ENCODE assay signal across 10 mouse cellular contexts in the genomic region with DNA sequence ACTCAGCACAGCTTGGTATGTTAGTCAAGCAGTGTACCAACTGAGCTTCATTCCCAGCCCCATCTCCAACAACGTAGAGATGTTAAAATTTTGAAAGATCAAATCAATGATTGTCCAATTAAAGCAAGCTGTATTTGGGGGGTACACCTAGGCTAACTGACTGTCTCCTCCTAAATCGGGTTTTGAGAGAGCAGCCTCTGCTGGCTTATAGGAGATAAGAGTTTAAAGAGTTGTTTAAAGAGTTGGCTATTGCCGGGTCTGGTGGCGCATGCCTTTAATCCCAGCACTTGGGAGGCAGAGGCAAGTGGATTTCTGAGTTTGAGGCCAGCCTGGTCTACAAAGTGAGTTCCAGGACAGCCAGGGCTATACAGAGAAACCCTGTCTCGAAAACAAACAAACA. TPM values are rescaled to one million over a fixed set of nuclear protein-coding genes. Genes with fewer than 3 reads are reported as not detected.
DNase-seq lines count a peak whose midpoint lies in the region; ATAC-seq and TF ChIP-seq lines count a peak whose summit lies in the region.
"Not testable (repeated sequence)": the region's sequence is repeated elsewhere in the genome, so short reads cannot be mapped to it uniquely, and the experiment has no call there.
"Had no signal": no experiment of that assay in that cellular context is flagged by ENCODE, and none has a peak within 500 bp of the region (broad histone marks: within the 10 kb centered on the region; RNA-seq: fewer than 3 reads in every experiment).

No protein-coding gene starts in this region.

- H3K4me1 ChIP-seq in embryonic facial prominence, embryonic 10.5 days: peaks cover 20% of the 10 kb centered on the region
- not testable (repeated sequence) for H3K4me1 ChIP-seq in forebrain, postnatal 0 days (ENCODE audit: insufficient read depth); kidney, embryonic 14.5 days (ENCODE audit: control insufficient read depth, insufficient read depth, low read length)
- H3K4me1 ChIP-seq in hindbrain, embryonic 10.5 days (replicated peaks): peaks cover 22% of the 10 kb centered on the region
- H3K4me1 ChIP-seq in liver, embryonic 11.5 days (replicated peaks; ENCODE audit: control insufficient read depth, insufficient read depth, low read length): peaks cover 23% of the 10 kb centered on the region
- peaks cover 59% of the 10 kb centered on the region for H3K4me1 ChIP-seq in megakaryocyte, embryonic 14.5 days
- H3K4me1 ChIP-seq in neural tube, embryonic 14.5 days (ENCODE audit: control insufficient read depth, insufficient read depth, low read length): peaks cover 18% of the 10 kb centered on the region

- H3K4me3 ChIP-seq in embryonic facial prominence, embryonic 10.5 days: peak overlapping the region; percentile 92
- peak overlapping the region; percentile 82; the same call in 1 of the 2 replicates for H3K4me3 ChIP-seq in forebrain, postnatal 0 days (ENCODE audit: low read depth, low read length)
- H3K4me3 ChIP-seq in hindbrain, embryonic 10.5 days: peak overlapping the region; percentile 99
- not testable (repeated sequence) for H3K4me3 ChIP-seq in kidney, embryonic 14.5 days (ENCODE audit: low read length); neural tube, embryonic 14.5 days (ENCODE audit: low read depth, low read length)
- H3K4me3 ChIP-seq in liver, embryonic 11.5 days (ENCODE audit: low read depth, low read length): peak overlapping the region; percentile 94
- H3K4me3 ChIP-seq in megakaryocyte, embryonic 14.5 days (replicated peaks): peak overlapping the region; percentile 99

- not testable (repeated sequence) for DNase-seq in embryonic facial prominence, embryonic 10.5 days (ENCODE audit: low spot score); forebrain, postnatal 0 days; hindbrain, embryonic 10.5 days (ENCODE audit: low spot score); liver, embryonic 11.5 days (ENCODE audit: low spot score)

- not testable (repeated sequence) for TF ChIP-seq CTCF in forebrain, postnatal 0 days (IDR thresholded peaks at IDR 0.05; ENCODE audit: low read depth)

- not testable (repeated sequence) for H3K36me3 ChIP-seq in embryonic facial prominence, embryonic 10.5 days (replicated peaks); forebrain, postnatal 0 days (ENCODE audit: insufficient read depth); hindbrain, embryonic 10.5 days; kidney, embryonic 14.5 days (ENCODE audit: control insufficient read depth, insufficient read depth, low read length); liver, embryonic 11.5 days (ENCODE audit: control insufficient read depth, insufficient read depth, low read length); neural tube, embryonic 14.5 days (ENCODE audit: control insufficient read depth, insufficient read depth, low read length)
- H3K36me3 ChIP-seq in megakaryocyte, embryonic 14.5 days (replicated peaks; ENCODE audit: low read length): peaks cover 26% of the 10 kb centered on the region

- not testable (repeated sequence) for H3K27me3 ChIP-seq in embryonic facial prominence, embryonic 10.5 days (replicated peaks; ENCODE audit: low read depth, poor library complexity, severe bottlenecking); forebrain, postnatal 0 days (ENCODE audit: insufficient read depth, low read length); hindbrain, embryonic 10.5 days (ENCODE audit: insufficient read depth, poor library complexity, severe bottlenecking); kidney, embryonic 14.5 days (ENCODE audit: control insufficient read depth, insufficient read depth, low read length); liver, embryonic 11.5 days (replicated peaks; ENCODE audit: control insufficient read depth, insufficient read depth, low read length); megakaryocyte, embryonic 14.5 days (replicated peaks); neural tube, embryonic 14.5 days (ENCODE audit: control insufficient read depth, insufficient read depth, low read length)

- not testable (repeated sequence) for ATAC-seq in forebrain, postnatal 0 days; kidney, embryonic 14.5 days (ENCODE audit: low FRiP score, low TSS enrichment); liver, embryonic 11.5 days (replicated peaks; ENCODE audit: low FRiP score); neural tube, embryonic 14.5 days (ENCODE audit: low read depth)

- 77% methylated on average over 5 of the region's 5 CpGs for WGBS in embryonic facial prominence, embryonic 10.5 days
- WGBS in forebrain, postnatal 0 days: 75% methylated on average over 5 of the region's 5 CpGs
- 77% methylated on average over 5 of the region's 5 CpGs for WGBS in hindbrain, embryonic 10.5 days
- 85% methylated on average over 5 of the region's 5 CpGs for WGBS in kidney, embryonic 14.5 days
- WGBS in liver, embryonic 11.5 days: 61% methylated on average over 5 of the region's 5 CpGs
- 79% methylated on average over 5 of the region's 5 CpGs for WGBS in neural tube, embryonic 14.5 days

- H3K27ac ChIP-seq in embryonic facial prominence, embryonic 10.5 days (replicated peaks); forebrain, postnatal 0 days (ENCODE audit: low read depth, low read length); kidney, embryonic 14.5 days (ENCODE audit: low read depth, low read length); liver, embryonic 11.5 days (ENCODE audit: low read depth, low read length); neural tube, embryonic 14.5 days (ENCODE audit: low read depth, low read length): not testable (repeated sequence)
- peak overlapping the region; percentile 93; the same call in 1 of the 2 replicates for H3K27ac ChIP-seq in hindbrain, embryonic 10.5 days

- H3K4me2 ChIP-seq in forebrain, postnatal 0 days (ENCODE audit: low read depth): peak overlapping the region; percentile 74; the same call in 1 of the 2 replicates
- H3K4me2 ChIP-seq in kidney, embryonic 14.5 days (replicated peaks; ENCODE audit: low read depth, low read length): peak overlapping the region; percentile 75
- H3K4me2 ChIP-seq in liver, embryonic 11.5 days: peak overlapping the region; percentile 63
- peak overlapping the region; percentile 57 for H3K4me2 ChIP-seq in neural tube, embryonic 14.5 days (ENCODE audit: low read depth, low read length)

- H3K9ac ChIP-seq in forebrain, postnatal 0 days; kidney, embryonic 14.5 days (ENCODE audit: low read depth, low read length); liver, embryonic 11.5 days (ENCODE audit: low read depth, low read length); neural tube, embryonic 14.5 days (replicated peaks; ENCODE audit: low read depth, low read length): not testable (repeated sequence)

- H3K9me3 ChIP-seq in embryonic facial prominence, embryonic 10.5 days; forebrain, postnatal 0 days (ENCODE audit: low read length); hindbrain, embryonic 10.5 days; kidney, embryonic 14.5 days (ENCODE audit: control insufficient read depth, low read length); liver, embryonic 11.5 days (ENCODE audit: control insufficient read depth, low read length); megakaryocyte, embryonic 14.5 days; neural tube, embryonic 14.5 days (ENCODE audit: control insufficient read depth, low read length): not testable (repeated sequence)

RNA-seq across cellular contexts. Expression of gene Bfar, which starts 0.8 kb away (rescaled TPM):
- polyA plus RNA-seq in embryonic facial prominence, embryonic 10.5 days (2016; fragmentation: Nextera tagmentation; extraction: Ambion mirVana): 34.5 and 37.2 TPM in 2 replicates
- total RNA-seq in forebrain, postnatal 0 days (2014; rRNA removed): 39.8 and 41.2 TPM in 2 replicates
- 25.1 and 33.0 TPM in 2 replicates for polyA plus RNA-seq in forebrain, postnatal 0 days (2015; fragmentation: Nextera tagmentation; extraction: Ambion mirVana)
- polyA plus RNA-seq in hindbrain, embryonic 10.5 days (2016; fragmentation: Nextera tagmentation; extraction: Ambion mirVana): 34.1 and 38.0 TPM in 2 replicates
- polyA plus RNA-seq in kidney, embryonic 14.5 days (2014; fragmentation: Nextera tagmentation; extraction: Ambion mirVana): 50.3 and 51.1 TPM in 2 replicates
- 28.6 and 28.8 TPM in 2 replicates for polyA plus RNA-seq in liver, embryonic 11.5 days (2014; fragmentation: Nextera tagmentation; extraction: Ambion mirVana)
- 2.6 TPM in 1 of 2 replicates, not detected in the other for polyA plus RNA-seq in megakaryocyte, embryonic 14.5 days (2012; ENCODE audit: insufficient read depth, low replicate concordance)
- polyA plus RNA-seq in neural tube, embryonic 14.5 days (2014; fragmentation: Nextera tagmentation; extraction: Ambion mirVana): 52.6 and 57.6 TPM in 2 replicates

RNA-seq across cellular contexts. Expression of gene 3110001I22Rik, which starts 0.8 kb away (rescaled TPM):
- 7.5 and 9.7 TPM in 2 replicates for polyA plus RNA-seq in embryonic facial prominence, embryonic 10.5 days (2016; fragmentation: Nextera tagmentation; extraction: Ambion mirVana)
- total RNA-seq in forebrain, postnatal 0 days (2014; rRNA removed): 5.6 and 7.7 TPM in 2 replicates
- 3.5 and 3.6 TPM in 2 replicates for polyA plus RNA-seq in forebrain, postnatal 0 days (2015; fragmentation: Nextera tagmentation; extraction: Ambion mirVana)
- 8.7 and 10.0 TPM in 2 replicates for polyA plus RNA-seq in hindbrain, embryonic 10.5 days (2016; fragmentation: Nextera tagmentation; extraction: Ambion mirVana)
- 6.9 and 7.3 TPM in 2 replicates for polyA plus RNA-seq in kidney, embryonic 14.5 days (2014; fragmentation: Nextera tagmentation; extraction: Ambion mirVana)
- 4.9 and 5.2 TPM in 2 replicates for polyA plus RNA-seq in liver, embryonic 11.5 days (2014; fragmentation: Nextera tagmentation; extraction: Ambion mirVana)
- 0.26 TPM in 1 of 2 replicates, not detected in the other for polyA plus RNA-seq in megakaryocyte, embryonic 14.5 days (2012; ENCODE audit: insufficient read depth, low replicate concordance)
- 7.7 and 8.3 TPM in 2 replicates for polyA plus RNA-seq in neural tube, embryonic 14.5 days (2014; fragmentation: Nextera tagmentation; extraction: Ambion mirVana)

RNA-seq across cellular contexts. Expression of gene Parn, which starts 2.9 kb away (rescaled TPM):
- 45.3 and 47.0 TPM in 2 replicates for polyA plus RNA-seq in embryonic facial prominence, embryonic 10.5 days (2016; fragmentation: Nextera tagmentation; extraction: Ambion mirVana)
- total RNA-seq in forebrain, postnatal 0 days (2014; rRNA removed): 17.2 and 20.9 TPM in 2 replicates
- 34.9 and 38.1 TPM in 2 replicates for polyA plus RNA-seq in forebrain, postnatal 0 days (2015; fragmentation: Nextera tagmentation; extraction: Ambion mirVana)
- polyA plus RNA-seq in hindbrain, embryonic 10.5 days (2016; fragmentation: Nextera tagmentation; extraction: Ambion mirVana): 41.2 and 48.3 TPM in 2 replicates
- 25.6 and 42.1 TPM in 2 replicates for polyA plus RNA-seq in kidney, embryonic 14.5 days (2014; fragmentation: Nextera tagmentation; extraction: Ambion mirVana)
- polyA plus RNA-seq in liver, embryonic 11.5 days (2014; fragmentation: Nextera tagmentation; extraction: Ambion mirVana): 43.9 and 51.2 TPM in 2 replicates
- 16.3 and 21.5 TPM in 2 replicates for polyA plus RNA-seq in megakaryocyte, embryonic 14.5 days (2012; ENCODE audit: insufficient read depth, low replicate concordance)
- 29.1 and 35.1 TPM in 2 replicates for polyA plus RNA-seq in neural tube, embryonic 14.5 days (2014; fragmentation: Nextera tagmentation; extraction: Ambion mirVana)

RNA-seq across cellular contexts. Expression of gene Pla2g10, which starts 59.9 kb away (rescaled TPM):
- 0.31 TPM in 1 of 2 replicates, not detected in the other for polyA plus RNA-seq in embryonic facial prominence, embryonic 10.5 days (2016; fragmentation: Nextera tagmentation; extraction: Ambion mirVana)
- total RNA-seq in forebrain, postnatal 0 days (2014; rRNA removed): not detected in 2 replicates
- 0.15 and 0.16 TPM in 2 replicates for polyA plus RNA-seq in forebrain, postnatal 0 days (2015; fragmentation: Nextera tagmentation; extraction: Ambion mirVana)
- polyA plus RNA-seq in hindbrain, embryonic 10.5 days (2016; fragmentation: Nextera tagmentation; extraction: Ambion mirVana): 0.27 and 0.51 TPM in 2 replicates
- 0.13 TPM in 1 of 2 replicates, not detected in the other for polyA plus RNA-seq in kidney, embryonic 14.5 days (2014; fragmentation: Nextera tagmentation; extraction: Ambion mirVana)
- 0.48 and 1.2 TPM in 2 replicates for polyA plus RNA-seq in liver, embryonic 11.5 days (2014; fragmentation: Nextera tagmentation; extraction: Ambion mirVana)
- 2.0 and 3.1 TPM in 2 replicates for polyA plus RNA-seq in megakaryocyte, embryonic 14.5 days (2012; ENCODE audit: insufficient read depth, low replicate concordance)
- 0.55 and 0.71 TPM in 2 replicates for polyA plus RNA-seq in neural tube, embryonic 14.5 days (2014; fragmentation: Nextera tagmentation; extraction: Ambion mirVana)
- total RNA-seq: adrenal gland, postnatal 36 days; left cerebral cortex, adult 8-10 months had no signal
- polyA plus RNA-seq: frontal cortex, adult 2 months had no signal
